ENCODE assay signal across 10 mouse cellular contexts in the genomic region with DNA sequence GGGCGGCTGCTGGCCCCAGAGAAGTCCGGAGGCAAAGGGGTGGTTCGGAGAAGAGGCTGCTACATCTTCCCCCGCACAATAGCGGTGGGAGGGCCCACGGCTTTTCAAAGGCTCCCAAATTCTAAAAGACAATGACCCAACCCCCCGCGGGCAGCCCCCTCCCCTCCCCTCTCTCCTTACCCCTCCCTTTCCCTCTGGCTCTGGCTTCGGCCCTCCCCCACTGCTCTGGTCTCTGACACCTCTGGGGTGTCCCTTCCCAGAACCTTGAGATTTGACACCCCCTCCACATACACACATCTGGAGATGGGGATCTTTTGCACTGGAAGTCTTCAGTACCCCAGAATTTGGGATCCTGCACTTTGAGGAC. TPM values are rescaled to one million over a fixed set of nuclear protein-coding genes. Genes with fewer than 3 reads are reported as not detected.
DNase-seq lines count a peak whose midpoint lies in the region; ATAC-seq and TF ChIP-seq lines count a peak whose summit lies in the region.
"Had no signal": no experiment of that assay in that cellular context is flagged by ENCODE, and none has a peak within 500 bp of the region (broad histone marks: within the 10 kb centered on the region; RNA-seq: fewer than 3 reads in every experiment).

A gene (minus strand): TSS at position 63 of the 367 bp plus-strand sequence.

- TF ChIP-seq POLR2A in ES-Bruce4 (IDR thresholded peaks at IDR 0.05; ENCODE audit: insufficient read depth, low read length), result no peak

- in situ Hi-C loops in ES-E14 (cut with MboI; ENCODE audit: low sequenced_read_pairs in 2 of 2, unreplicated experiment in 2 of 2), result no loop called here

- H3K4me3 ChIP-seq in ES-Bruce4 (ENCODE audit: low read depth, low read length) (peak within 1 kb of the TSS; percentile 71), ES-E14 (ENCODE audit: insufficient read depth in 1 of 2, low read depth in 1 of 2, low read length in 2 of 2, poor library complexity in 1 of 2, severe bottlenecking in 1 of 2) (peak within 1 kb of the TSS; percentile 85 to 88)
- H3K4me3 ChIP-seq in hindbrain, embryonic 10.5 days, result peak within 1 kb of the TSS; percentile 87
- peak within 1 kb of the TSS; percentile 25 for H3K4me3 ChIP-seq in liver, embryonic 15.5 days (replicated peaks)

- no peak for TF ChIP-seq CTCF in ES-Bruce4 (IDR thresholded peaks at IDR 0.05; ENCODE audit: low read depth, low read length)

- no peak for ATAC-seq in liver, embryonic 15.5 days (ENCODE audit: insufficient read depth)
- ATAC-seq in granulocyte monocyte progenitor cell, adult 5-6 weeks (replicated peaks; ENCODE audit: poor library complexity, severe bottlenecking), result no peak

- H3K36me3 ChIP-seq in ES-Bruce4 (ENCODE audit: control insufficient read depth, insufficient read depth, low read length, poor library complexity, severe bottlenecking), result peaks cover 7% of the 10 kb centered on the region
- peaks cover 5% of the 10 kb centered on the region; the same call in 1 of the 2 replicates for H3K36me3 ChIP-seq in ES-E14 (ENCODE audit: control insufficient read depth, insufficient read depth, low read length, poor library complexity, severe bottlenecking)
- peaks cover 9% of the 10 kb centered on the region; the same call in 1 of the 2 replicates for H3K36me3 ChIP-seq in hindbrain, embryonic 10.5 days
- H3K36me3 ChIP-seq in liver, embryonic 15.5 days (replicated peaks), result no peaks in the 10 kb centered on the region

- peak within 1 kb of the TSS; percentile 62 for H3K9ac ChIP-seq in ES-Bruce4 (ENCODE audit: low read depth, poor library complexity, severe bottlenecking)
- H3K9ac ChIP-seq in ES-E14 (ENCODE audit: insufficient read depth, low read depth, low read length, poor library complexity, severe bottlenecking), result peak within 1 kb of the TSS; percentile 87
- no peak within 1 kb of the TSS for H3K9ac ChIP-seq in liver, embryonic 15.5 days

- DNase-seq in ES-E14 (ENCODE audit: low read depth, low spot score), result peak; percentile 86
- DNase-seq in hindbrain, embryonic 10.5 days (ENCODE audit: low spot score), result peak; percentile 86
- no peak for DNase-seq in spleen, adult 18-20 months
- DNase-seq in ovary, adult 18-20 months (ENCODE audit: low spot score), result no peak
- DNase-seq in frontal cortex, postnatal 10 days (ENCODE audit: low spot score in 2 of 2), result no peak
- DNase-seq: adrenal gland, postnatal 25 days had no signal

- H3K4me2 ChIP-seq in liver, embryonic 15.5 days, result peak within 1 kb of the TSS; percentile 55

- H3K4me1 ChIP-seq in ES-Bruce4 (ENCODE audit: control insufficient read depth, insufficient read depth, low read length), result peaks cover 7% of the 10 kb centered on the region
- H3K4me1 ChIP-seq in ES-E14 (ENCODE audit: control insufficient read depth in 2 of 2, insufficient read depth in 2 of 2, low read length in 2 of 2, poor library complexity in 1 of 2), result peaks cover 0 to 9% of the 10 kb centered on the region in 2 experiments; a peak in 3 of 4 replicates
- peaks cover 67% of the 10 kb centered on the region for H3K4me1 ChIP-seq in hindbrain, embryonic 10.5 days (replicated peaks)
- H3K4me1 ChIP-seq in liver, embryonic 15.5 days (replicated peaks), result peaks cover 15% of the 10 kb centered on the region

- peak within 1 kb of the TSS; percentile 73 for H3K27ac ChIP-seq in ES-Bruce4 (ENCODE audit: insufficient read depth, low read length)
- H3K27ac ChIP-seq in ES-E14 (ENCODE audit: insufficient read depth, low read depth, low read length, poor library complexity, severe bottlenecking), result peak within 1 kb of the TSS; percentile 96
- peak within 1 kb of the TSS; percentile 94 for H3K27ac ChIP-seq in hindbrain, embryonic 10.5 days
- H3K27ac ChIP-seq in liver, embryonic 15.5 days (replicated peaks), result no peak within 1 kb of the TSS

- H3K9me3 ChIP-seq in ES-Bruce4 (replicated peaks; ENCODE audit: control insufficient read depth, insufficient read depth, low read length, poor library complexity, severe bottlenecking) (no peaks in the 10 kb centered on the region), ES-E14 (ENCODE audit: control insufficient read depth, insufficient read depth, low read depth, low read length) (no peaks in the 10 kb centered on the region)
- no peaks in the 10 kb centered on the region for H3K9me3 ChIP-seq in hindbrain, embryonic 10.5 days
- no peaks in the 10 kb centered on the region for H3K9me3 ChIP-seq in liver, embryonic 15.5 days (replicated peaks)

- H3K27me3 ChIP-seq in ES-Bruce4 (ENCODE audit: control insufficient read depth, insufficient read depth, low read length, poor library complexity, severe bottlenecking), result no peaks in the 10 kb centered on the region
- H3K27me3 ChIP-seq in hindbrain, embryonic 10.5 days (ENCODE audit: insufficient read depth, poor library complexity, severe bottlenecking), result no peaks in the 10 kb centered on the region
- H3K27me3 ChIP-seq in liver, embryonic 15.5 days, result peaks cover 73% of the 10 kb centered on the region

- WGBS in hindbrain, embryonic 10.5 days, result under 1% methylated on average over 9 of the region's 9 CpGs
- 6% methylated on average over 9 of the region's 9 CpGs for WGBS in liver, embryonic 15.5 days (ENCODE audit: insufficient replicate concordance)

- TF ChIP-seq EP300 in ES-Bruce4 (IDR thresholded peaks at IDR 0.05; ENCODE audit: insufficient read depth, low read depth, low read length), result peak; percentile 58; the same call in 1 of the 2 replicates

TF ChIP-seq in ES-E14, 5 proteins besides CTCF, POLR2A, EP300 and RAD21:
- no peak for TF ChIP-seq ZNF384 (IDR thresholded peaks at IDR 0.05; ENCODE audit: low read depth, low read length)
- 0 out of 2 replicates have a peak, but pooled peaks have one; percentile 23 for TF ChIP-seq HCFC1 (IDR thresholded peaks at IDR 0.05; ENCODE audit: borderline replicate concordance, insufficient read depth, low read length)

RNA-seq across cellular contexts. Expression of the gene that starts here (rescaled TPM):
- 201 and 217 TPM in 2 replicates for polyA plus RNA-seq in ES-Bruce4 (2011; ENCODE audit: insufficient read depth, insufficient read length, low read depth, missing spikeins)
- total RNA-seq in ES-E14 (2012; rRNA removed), result 84.7 and 134 TPM in 2 replicates
- polyA plus RNA-seq in hindbrain, embryonic 10.5 days (2016; fragmentation: Nextera tagmentation; extraction: Ambion mirVana), result 13.4 and 27.5 TPM in 2 replicates
- polyA plus RNA-seq in liver, embryonic 15.5 days (2015; fragmentation: Nextera tagmentation; extraction: Ambion mirVana), result 0.91 and 1.5 TPM in 2 replicates
- 2.1 and 13.9 TPM in 2 replicates for total RNA-seq in granulocyte monocyte progenitor cell, adult 5-6 weeks (2014; fragmentation: Nextera tagmentation)
- total RNA-seq in granulocyte monocyte progenitor cell, adult 5-6 weeks (2017), result 4.0 and 10.5 TPM in 2 replicates
- total RNA-seq: adrenal gland, postnatal 25 days; left cerebral cortex, postnatal 36 days had no signal

Comparison
In these comparisons a context has a peak if more than half of its experiments do, and no peak if none do; other contexts are left out.
1. H3K4me3 ChIP-seq: peak in every context shown above with its lines; median percentile 87 in hindbrain, embryonic 10.5 days; 86 in ES-E14; 71 in ES-Bruce4; 25 in liver, embryonic 15.5 days.
2. DNase-seq: peak in ES-E14 (single experiment) and hindbrain, embryonic 10.5 days (single experiment); none in spleen, adult 18-20 months (0 of 2), ovary, adult 18-20 months (single experiment) and frontal cortex, postnatal 10 days (0 of 2).